Mouse (Mus musculus) embryonic facial prominence, embryonic 14.5 days (tissue): ENCODE measurements at regions not wholly inside any gene's neighbourhood (a gene's known extent, or its start where the extent isn't known, plus 50 kb on each side); places are given as distances from the start of the nearest gene placed in this dataset.

Experiments
- ATAC-seq: fragments of 200-750 bp; cut with Nextera tagmentation; 2 replicates; pipeline ENCODE4 v1.8.0; 2017; ENCODE audit warnings: low read depth, moderate number of reproducible peaks, moderate TSS enrichment
- DNase-seq: peaks from one replicate; pipeline ENCODE4 v3.0.0-alpha.2; 2015; ENCODE audit warnings: low spot score
- H3K27ac ChIP-seq: fragments of 300-500 bp; sonication (generic); replicated peaks from 2 replicates; pipeline ENCODE4 v1.5.1; 2014; ENCODE audit warnings: low read depth, mild to moderate bottlenecking, low read length, moderate library complexity
- H3K27me3 ChIP-seq: fragments of 300-500 bp; sonication (generic); replicated peaks from 2 replicates; pipeline ENCODE4 v1.6.1; 2014; ENCODE audit warnings: low read length; ENCODE audit not compliant: control insufficient read depth, insufficient read depth
- H3K36me3 ChIP-seq: fragments of 300-500 bp; sonication (generic); 2 replicates; pipeline ENCODE4 v1.6.1; 2014; ENCODE audit warnings: low read length, mixed read lengths; ENCODE audit not compliant: control insufficient read depth, insufficient read depth
- H3K4me1 ChIP-seq: fragments of 300-500 bp; sonication (generic); 2 replicates; pipeline ENCODE4 v1.6.1; 2014; ENCODE audit warnings: antibody characterized with exemption, low read length; ENCODE audit not compliant: control insufficient read depth, insufficient read depth
- H3K4me2 ChIP-seq: fragments of 300-500 bp; sonication (generic); 2 replicates; pipeline ENCODE4 v1.6.1; 2014; ENCODE audit warnings: low read depth, mild to moderate bottlenecking, low read length, moderate library complexity, mixed read lengths
- H3K4me3 ChIP-seq: fragments of 300-500 bp; sonication (generic); 2 replicates; pipeline ENCODE4 v1.5.1; 2014; ENCODE audit warnings: low read depth, mild to moderate bottlenecking, low read length
- H3K9ac ChIP-seq: fragments of 300-500 bp; sonication (generic); 2 replicates; pipeline ENCODE4 v1.6.1; 2014; ENCODE audit warnings: low read depth, mild to moderate bottlenecking, low read length, moderate library complexity, mixed read lengths
- H3K9me3 ChIP-seq: fragments of 300-500 bp; sonication (generic); 2 replicates; pipeline ENCODE4 v1.6.1; 2016; ENCODE audit warnings: low read length; ENCODE audit not compliant: control insufficient read depth
- WGBS: fragments of 180-500 bp; shearing (Covaris S2); extraction: QIAGEN DNeasy Blood & Tissue Kit; methylation state at CpG from one replicate; pipeline ENCODE4 v1.1.7; 2014; 5-methylcytosine and 5-hydroxymethylcytosine counted together

DNA sequence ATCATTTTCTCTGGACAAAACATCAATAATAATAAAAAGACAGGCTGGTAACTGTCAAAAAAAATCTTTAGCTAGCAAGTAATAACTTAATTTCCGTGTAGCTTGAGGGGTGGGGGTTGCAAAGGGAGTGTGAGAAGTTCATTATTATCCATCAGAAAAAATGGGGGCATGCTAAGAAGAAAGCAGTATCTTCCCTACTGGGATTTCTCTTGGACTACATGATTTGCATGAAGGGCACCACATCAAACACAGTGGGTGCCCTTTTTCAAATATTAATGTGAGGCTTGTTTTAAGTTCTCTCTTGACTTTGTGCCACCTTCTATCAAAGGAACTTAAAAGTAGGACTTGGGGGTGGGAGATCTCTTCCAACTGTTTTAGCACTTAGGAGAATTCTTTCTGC is 783.4 kb upstream of the Manea start:
- Histone ChIP-seq H3K36me3 (no peaks in the 10 kb centered on the region), H3K4me3 (no peak overlapping the region), H3K4me2 (no peak overlapping the region), H3K4me1 (no peaks in the 10 kb centered on the region), H3K27ac (no peak overlapping the region), H3K9ac (no peak overlapping the region), H3K9me3 (no peaks in the 10 kb centered on the region), H3K27me3 (no peaks in the 10 kb centered on the region)
- 62% methylated on average over 1 of the region's 1 CpGs for WGBS
- no peak for DNase-seq
- ATAC-seq: no peak

DNA sequence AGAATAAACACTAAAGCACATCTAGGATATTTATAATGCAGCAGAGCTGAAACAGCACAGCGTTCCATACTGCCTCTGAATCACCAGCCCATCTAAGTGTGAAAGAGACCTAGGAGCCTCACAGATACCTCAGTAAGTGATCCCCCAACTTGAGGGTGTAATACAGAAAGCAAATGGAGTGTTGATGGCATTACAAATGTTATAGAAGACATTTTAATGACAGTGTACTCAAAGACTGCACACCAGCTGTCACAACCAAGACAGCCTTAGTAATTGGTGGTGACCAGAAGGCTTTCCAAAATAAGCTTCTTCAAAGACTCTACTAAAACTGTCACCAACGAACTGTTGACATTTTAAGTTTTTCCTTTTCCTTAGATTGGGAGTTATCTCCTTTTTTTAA is 771.3 kb upstream of the Manea start:
- no peak for ATAC-seq
- no peak overlapping the region for H3K4me2 ChIP-seq

DNA sequence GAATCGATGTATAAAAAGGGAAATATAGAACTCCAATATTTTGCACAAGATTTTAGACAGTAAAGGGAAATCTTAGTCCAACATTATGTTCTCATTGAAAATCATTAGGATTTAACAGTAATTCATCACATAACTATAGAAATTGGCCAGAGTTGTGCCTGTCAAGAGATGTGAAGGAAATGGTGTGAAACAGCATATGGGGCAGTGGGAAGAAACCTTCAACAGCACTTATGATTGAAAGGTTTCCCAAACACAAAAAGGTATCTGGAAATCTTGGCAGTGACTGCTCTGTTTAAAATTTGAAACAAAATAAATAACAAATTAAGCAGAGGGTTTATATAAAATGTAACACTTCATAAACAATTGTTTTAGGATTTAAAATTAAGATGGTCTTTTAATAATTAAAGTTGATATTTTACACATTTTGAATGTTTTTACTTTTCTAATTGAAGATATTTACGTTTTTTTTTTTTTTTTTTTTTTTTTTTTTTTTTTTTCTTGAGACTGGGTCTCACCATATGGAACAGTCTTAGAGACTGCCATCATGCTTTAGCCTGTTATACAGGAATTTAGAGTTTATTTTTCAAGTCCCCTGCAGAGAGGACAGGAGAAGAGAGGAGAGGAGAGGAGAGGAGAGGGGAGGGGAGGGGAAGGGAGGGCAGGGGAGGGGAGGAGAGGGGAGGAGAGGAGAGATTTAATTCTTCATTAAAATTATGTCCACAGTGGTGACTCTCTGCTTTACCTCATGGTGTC is 770.6 kb upstream of the Manea start:
- Histone ChIP-seq H3K36me3 (no peaks in the 10 kb centered on the region), H3K27ac (no peak overlapping the region), H3K9me3 (no peaks in the 10 kb centered on the region), H3K4me3 (no peak overlapping the region), H3K27me3 (no peaks in the 10 kb centered on the region), H3K4me1 (no peaks in the 10 kb centered on the region), H3K9ac (no peak overlapping the region), H3K4me2 (no peak overlapping the region)
- WGBS: 58% methylated on average over 2 of the region's 2 CpGs
- ATAC-seq: no peak
- DNase-seq: no peak

More for the DNA sequence above, 771.3 kb upstream of the Manea start:
- Histone ChIP-seq H3K4me1 (no peaks in the 10 kb centered on the region), H3K4me3 (no peak overlapping the region), H3K36me3 (no peaks in the 10 kb centered on the region), H3K27me3 (no peaks in the 10 kb centered on the region), H3K9me3 (no peaks in the 10 kb centered on the region), H3K9ac (no peak overlapping the region), H3K27ac (no peak overlapping the region)
- no peak for DNase-seq
- 77% methylated on average over 2 of the region's 2 CpGs for WGBS

DNA sequence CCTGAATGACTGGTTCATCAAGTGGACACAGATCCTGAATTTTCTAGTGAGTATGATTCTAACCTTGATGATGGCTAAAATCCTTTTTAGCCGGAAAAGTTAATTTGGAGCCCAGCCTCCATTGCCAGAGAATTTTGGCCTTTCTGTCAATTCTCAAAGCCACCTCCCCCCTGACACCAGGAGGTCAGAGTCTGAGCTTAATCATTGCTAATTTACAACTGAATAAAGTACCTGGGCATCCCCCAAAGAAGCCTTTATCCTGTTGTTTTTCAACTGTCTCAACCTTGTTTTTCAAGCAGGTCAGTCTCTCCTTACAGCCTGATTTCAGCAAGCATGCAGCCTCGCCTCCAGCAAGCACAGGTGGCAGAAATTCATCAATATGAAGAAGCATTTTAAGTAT is 758.7 kb upstream of the Manea start:
- Histone ChIP-seq H3K4me3 (no peak overlapping the region), H3K27ac (no peak overlapping the region), H3K4me2 (no peak overlapping the region), H3K9ac (no peak overlapping the region), H3K9me3 (no peaks in the 10 kb centered on the region), H3K27me3 (no peaks in the 10 kb centered on the region), H3K4me1 (no peaks in the 10 kb centered on the region), H3K36me3 (no peaks in the 10 kb centered on the region)
- WGBS: 89% methylated on average over 2 of the region's 2 CpGs
- ATAC-seq (no peak), DNase-seq (no peak)

DNA sequence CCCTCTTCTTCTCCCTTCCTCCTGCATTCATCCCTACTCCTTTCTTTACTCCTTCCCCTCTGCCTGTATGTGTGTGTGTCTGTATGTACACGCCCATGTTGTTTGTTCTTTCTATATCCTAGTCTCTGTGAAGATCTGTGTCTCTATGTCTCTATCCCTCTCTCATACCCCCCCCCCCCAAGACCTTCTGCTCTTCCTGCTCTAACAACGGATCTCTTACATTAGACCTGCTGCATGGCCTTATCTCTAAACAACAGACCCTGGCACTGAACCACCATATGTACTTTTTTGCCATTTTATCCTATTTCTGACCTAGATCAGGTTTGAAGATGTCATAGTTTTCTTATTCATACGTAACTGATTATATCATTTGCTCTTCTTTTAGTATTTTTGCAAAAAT is 749.6 kb upstream of the Manea start:
- DNase-seq: no peak
- WGBS: 77% methylated on average over 3 of the region's 3 CpGs
- Histone ChIP-seq H3K4me2 (no peak overlapping the region), H3K36me3 (no peaks in the 10 kb centered on the region), H3K4me3 (no peak overlapping the region), H3K9me3 (no peaks in the 10 kb centered on the region), H3K9ac (no peak overlapping the region), H3K27me3 (no peaks in the 10 kb centered on the region), H3K4me1 (no peaks in the 10 kb centered on the region), H3K27ac (no peak overlapping the region)
- ATAC-seq: no peak

DNA sequence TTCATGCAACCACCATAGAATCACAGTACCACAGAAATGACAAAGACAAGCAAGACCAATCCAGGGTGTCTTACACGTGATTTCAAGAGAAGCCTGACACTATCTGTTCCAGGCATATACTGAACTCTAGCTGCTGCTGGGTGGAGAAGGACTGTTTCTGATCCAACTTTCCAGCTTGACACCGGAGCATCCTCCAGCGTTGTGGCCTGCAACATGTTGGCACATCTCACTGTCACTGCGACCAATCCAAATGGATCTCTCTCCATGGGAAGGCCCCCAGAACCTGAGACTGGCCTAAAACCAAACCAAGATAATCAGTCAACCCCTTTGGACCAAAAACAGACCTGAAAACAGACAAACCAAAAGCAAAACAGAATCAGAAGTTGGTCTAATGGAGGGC is 703.3 kb upstream of the Manea start:
- no peak overlapping the region for H3K4me2 ChIP-seq
- no peaks in the 10 kb centered on the region for H3K9me3 ChIP-seq
- H3K4me1 ChIP-seq: no peaks in the 10 kb centered on the region
- no peaks in the 10 kb centered on the region for H3K27me3 ChIP-seq
- H3K4me3 ChIP-seq: no peak overlapping the region
- DNase-seq (no peak), ATAC-seq (no peak)
- H3K36me3 ChIP-seq: no peaks in the 10 kb centered on the region
- no peak overlapping the region for H3K9ac ChIP-seq
- WGBS: 89% methylated on average over 4 of the region's 4 CpGs
- H3K27ac ChIP-seq: no peak overlapping the region

DNA sequence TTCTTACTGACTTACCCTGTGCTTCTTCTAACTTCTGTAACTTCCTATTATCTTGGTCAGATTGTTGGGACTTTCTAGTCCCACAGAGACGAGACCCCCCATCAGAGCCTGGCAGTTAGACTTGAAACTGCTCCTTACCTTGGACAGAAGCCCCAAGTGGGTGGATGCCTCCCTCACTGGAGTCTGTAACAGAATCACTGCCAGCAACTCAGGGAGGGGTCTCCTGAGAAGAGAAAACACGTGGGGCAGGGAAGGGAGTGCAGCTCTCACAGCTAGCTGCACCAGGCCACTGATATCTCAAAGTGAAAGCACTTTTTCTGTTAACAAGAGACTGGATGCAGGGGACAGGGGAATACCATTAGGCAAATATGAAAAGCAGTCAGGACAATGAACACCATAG is 702.5 kb upstream of the Manea start:
- Histone ChIP-seq H3K27me3 (no peaks in the 10 kb centered on the region), H3K9ac (no peak overlapping the region), H3K36me3 (no peaks in the 10 kb centered on the region), H3K27ac (no peak overlapping the region), H3K9me3 (no peaks in the 10 kb centered on the region), H3K4me3 (no peak overlapping the region), H3K4me2 (no peak overlapping the region), H3K4me1 (no peaks in the 10 kb centered on the region)
- DNase-seq: peak; percentile 1
- no peak for ATAC-seq
- 45% methylated on average over 2 of the region's 2 CpGs for WGBS
